Mouse (Mus musculus) liver, adult 2 months (tissue): ENCODE measurements at regions not wholly inside any gene's neighbourhood (a gene's known extent, or its start where the extent isn't known, plus 50 kb on each side); places are given as distances from the start of the nearest gene placed in this dataset.

Source experiments
- CTCF ChIP-seq: fragments of 200-500 bp; IDR thresholded peaks from 2 replicates; pipeline ENCODE4 v1.5.1; 2011; ENCODE audit warnings: low read depth, low read length, control low read depth
- POLR2A ChIP-seq: fragments of 200-500 bp; IDR thresholded peaks from 2 replicates; pipeline ENCODE4 v1.6.1; 2011; ENCODE audit warnings: low read length, control low read depth; ENCODE audit not compliant: insufficient read depth; ENCODE audit errors: extremely low read depth

DNA sequence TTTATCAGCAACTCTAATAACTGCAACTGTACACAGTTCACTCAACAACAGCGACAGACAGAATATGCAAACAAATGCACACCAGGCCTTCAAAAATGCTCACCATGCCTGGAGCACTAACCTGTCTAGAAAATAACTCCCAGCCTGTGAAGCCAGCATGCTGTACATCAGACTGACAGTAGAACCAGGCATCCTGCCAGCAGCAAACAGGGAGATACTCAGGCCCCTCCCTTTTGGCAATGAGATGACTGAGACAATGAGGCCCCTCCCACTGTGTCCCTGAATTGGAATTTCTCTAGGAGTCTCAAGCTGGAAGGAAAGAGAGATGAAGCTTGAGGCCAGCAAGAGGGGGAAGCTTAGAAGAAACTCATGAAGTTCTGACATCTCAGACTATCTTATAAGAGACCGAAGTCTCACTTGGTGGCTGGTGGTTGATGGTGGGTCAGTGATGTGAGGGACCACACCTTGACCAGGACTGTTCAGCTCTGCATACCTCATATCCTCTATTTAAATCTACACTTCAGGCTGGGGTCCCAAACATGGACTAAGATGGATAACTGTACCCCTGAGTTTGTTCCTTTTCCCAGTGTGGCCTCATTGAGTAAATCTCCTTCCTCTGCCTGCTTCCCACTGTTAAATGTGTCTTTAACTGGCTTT lies 72.6 kb upstream of the Selenok start:
- TF ChIP-seq POLR2A (no peak), CTCF (no peak)
